Mouse (Mus musculus): Measurements from ENCODE around the gene Arhgap23. TPM values are rescaled to one million over a fixed set of nuclear protein-coding genes. Genes with fewer than 3 reads are reported as not detected.
A peak's percentile ranks its signal among the peaks of the same experiment; 100 is the strongest.

Arhgap23 gene
- polyA plus RNA-seq, 1 experiment from 2014 or later, result 8.4 TPM

DNA sequence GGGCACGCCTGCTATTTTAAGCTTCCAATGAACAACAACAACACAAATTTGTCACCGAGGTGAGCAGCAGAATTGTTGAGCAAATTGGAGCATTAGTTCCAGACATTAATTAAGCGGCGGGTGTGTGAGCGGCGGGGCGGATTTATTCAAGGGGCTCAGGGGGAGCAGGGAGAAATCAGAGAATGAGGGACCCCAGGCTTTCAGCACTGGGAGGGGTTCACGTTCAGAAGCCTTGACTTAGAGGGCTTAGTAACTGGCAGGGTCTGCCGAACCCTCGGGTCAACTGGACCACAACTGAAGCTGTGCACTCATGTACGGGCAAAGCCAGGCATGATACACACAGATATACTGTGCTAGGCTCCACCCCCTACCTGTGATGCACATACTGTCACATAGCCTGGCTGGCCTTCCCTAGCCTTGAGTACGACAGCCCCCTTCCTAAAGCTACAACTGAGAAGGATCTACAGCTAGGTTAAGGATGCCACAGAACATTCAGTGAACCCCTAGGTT is 122.3 kb downstream of the Arhgap23 start:
- Histone ChIP-seq H3K27ac (replicated peaks) (peak overlapping the region; percentile 44), H3K9ac (replicated peaks) (no peak overlapping the region; the same call in 1 of the 2 replicates), H3K9me3 (no peaks in the 10 kb centered on the region), H3K27me3 (peaks cover 41% of the 10 kb centered on the region), H3K4me1 (peaks cover 69% of the 10 kb centered on the region), H3K36me3 (peaks cover 10% of the 10 kb centered on the region), H3K4me3 (peak overlapping the region; percentile 25; the same call in 1 of the 2 replicates), H3K4me2 (replicated peaks) (peak overlapping the region; percentile 49)
- ATAC-seq (replicated peaks), result no peak
- WGBS, result 15% methylated on average over 12 of the region's 12 CpGs

DNA sequence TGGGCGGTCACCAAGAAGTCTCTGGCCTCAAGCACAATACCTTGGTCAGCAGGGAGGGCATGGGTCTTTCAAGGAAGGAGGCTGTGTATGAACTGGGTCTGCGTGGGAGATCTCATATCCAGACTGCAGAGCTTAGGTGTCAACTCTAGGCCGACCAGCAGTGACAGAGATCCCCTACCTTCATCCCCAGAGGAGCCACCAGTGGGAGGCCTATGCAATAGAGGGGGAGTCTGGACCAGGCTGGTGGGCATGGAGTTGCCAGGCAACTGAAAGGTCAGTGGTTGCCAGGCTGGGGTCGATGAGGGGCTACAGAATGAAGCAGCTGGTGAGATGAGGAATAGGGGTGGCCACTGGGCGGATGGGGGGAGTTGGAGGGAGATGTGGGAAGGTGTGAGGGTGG is 124.3 kb downstream of the Arhgap23 start:
- WGBS, result 69% methylated on average over 5 of the region's 5 CpGs
- H3K27me3 ChIP-seq, result peaks cover 23% of the 10 kb centered on the region
- H3K4me3 ChIP-seq, result no peak overlapping the region
- H3K27ac ChIP-seq (replicated peaks), result peak overlapping the region; percentile 16; the same call in 1 of the 2 replicates
- no peaks in the 10 kb centered on the region for H3K9me3 ChIP-seq
- peaks cover 79% of the 10 kb centered on the region for H3K4me1 ChIP-seq
- no peak for ATAC-seq (replicated peaks)
- H3K36me3 ChIP-seq, result peaks cover 5% of the 10 kb centered on the region
- H3K9ac ChIP-seq (replicated peaks), result no peak overlapping the region
- no peak overlapping the region for H3K4me2 ChIP-seq (replicated peaks)

DNA sequence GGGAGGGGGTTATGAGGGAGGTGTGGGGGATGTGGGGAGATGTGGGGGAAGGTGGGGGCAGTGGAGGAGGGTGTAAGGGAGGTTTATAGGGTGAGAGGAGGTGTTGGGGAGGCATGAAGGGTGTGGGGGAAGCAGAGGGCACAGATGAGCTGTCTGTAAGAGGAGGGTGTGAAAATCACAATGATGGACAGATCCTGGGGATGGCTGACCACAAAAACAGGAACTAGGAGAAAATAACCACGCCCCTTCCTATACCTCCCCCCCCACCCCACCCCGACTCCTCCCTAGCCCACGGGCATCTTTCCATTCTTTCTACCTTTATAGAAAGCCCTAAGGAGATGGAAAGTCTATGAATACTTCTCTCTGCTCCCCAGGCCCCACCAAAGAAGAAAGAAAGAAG is 124.8 kb downstream of the Arhgap23 start:
- Histone ChIP-seq H3K27ac (replicated peaks) (peak overlapping the region; percentile 44; the same call in 1 of the 2 replicates), H3K9ac (replicated peaks) (no peak overlapping the region), H3K4me1 (peaks cover 74% of the 10 kb centered on the region), H3K4me3 (no peak overlapping the region), H3K9me3 (no peaks in the 10 kb centered on the region), H3K36me3 (no peaks in the 10 kb centered on the region), H3K4me2 (replicated peaks) (no peak overlapping the region), H3K27me3 (peaks cover 17% of the 10 kb centered on the region)
- no peak for ATAC-seq (replicated peaks)
- 46% methylated on average over 3 of the region's 3 CpGs for WGBS

DNA sequence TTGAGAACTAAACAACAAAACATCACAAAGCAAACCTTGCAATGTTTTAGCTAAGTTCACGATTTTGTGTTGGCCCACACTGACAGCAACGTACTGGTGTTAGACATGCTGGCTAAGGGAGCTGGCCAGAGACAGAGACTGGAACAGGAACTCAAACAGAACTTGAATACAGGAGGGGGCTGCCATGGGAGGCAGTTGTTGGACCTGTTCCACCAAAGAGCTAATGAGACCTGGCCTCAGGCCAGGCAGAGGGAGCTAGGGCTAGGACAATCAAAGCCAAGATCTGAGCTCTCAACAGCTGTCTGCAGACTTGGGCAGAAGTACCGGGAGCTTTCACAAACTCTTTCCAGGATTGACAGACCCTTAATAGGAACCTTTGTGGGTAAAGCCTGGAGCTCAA is 125.3 kb downstream of the Arhgap23 start:
- 15% methylated on average over 3 of the region's 3 CpGs for WGBS
- H3K4me1 ChIP-seq, result peaks cover 70% of the 10 kb centered on the region
- H3K4me3 ChIP-seq, result no peak overlapping the region
- H3K27me3 ChIP-seq, result peaks cover 13% of the 10 kb centered on the region
- no peak overlapping the region for H3K4me2 ChIP-seq (replicated peaks)
- H3K36me3 ChIP-seq, result no peaks in the 10 kb centered on the region
- H3K27ac ChIP-seq (replicated peaks), result peak overlapping the region; percentile 44
- ATAC-seq (replicated peaks), result peak; percentile 12
- H3K9me3 ChIP-seq, result no peaks in the 10 kb centered on the region
- H3K9ac ChIP-seq (replicated peaks), result no peak overlapping the region

DNA sequence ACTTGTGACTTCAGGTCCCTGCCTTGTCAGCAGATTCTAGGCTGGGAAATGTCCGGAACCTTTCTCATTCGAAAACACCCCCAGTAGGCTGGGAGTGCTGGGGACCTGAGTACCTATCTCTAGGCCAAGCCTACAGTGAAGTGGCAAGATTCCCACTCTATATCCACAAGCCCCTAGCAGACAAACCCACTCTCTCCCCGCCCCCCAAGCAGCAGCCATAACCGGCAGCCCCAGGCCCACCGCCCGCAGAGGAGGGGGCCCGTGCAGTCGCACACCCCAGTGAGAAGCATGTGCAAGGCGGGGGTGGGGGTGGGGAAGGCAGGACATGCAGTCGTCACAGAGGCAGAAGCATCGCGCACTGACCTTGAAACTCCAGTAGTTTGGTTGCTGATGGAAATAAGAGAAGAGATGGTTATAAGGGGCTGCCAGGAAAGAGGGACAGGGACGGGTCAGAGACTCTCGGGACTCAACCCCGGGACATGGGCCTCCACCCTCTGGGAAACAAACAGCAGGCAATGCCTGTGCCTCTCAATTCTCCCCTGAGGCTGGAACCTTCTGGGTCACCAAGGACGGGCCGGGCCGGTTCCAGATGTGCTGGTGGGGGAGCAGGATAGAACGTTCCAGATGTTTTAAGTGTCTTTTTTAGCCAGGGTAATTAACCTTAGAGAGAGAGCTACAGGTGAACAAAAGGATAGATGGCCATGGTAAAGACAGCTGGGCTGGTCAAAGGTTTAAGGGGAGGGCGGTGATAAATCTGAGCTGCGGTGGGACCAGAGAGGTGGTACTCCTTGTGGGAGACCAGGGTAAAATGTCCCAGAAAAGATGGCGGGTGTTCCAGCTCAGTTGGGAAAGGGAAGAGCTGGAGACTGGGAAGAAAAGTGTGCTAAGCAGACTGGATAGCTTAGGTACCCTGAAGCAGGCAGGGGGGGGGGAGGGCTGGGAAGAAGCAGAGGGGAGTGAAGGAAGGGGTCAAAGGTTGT is 127.1 kb downstream of the Arhgap23 start:
- Histone ChIP-seq H3K4me2 (replicated peaks) (no peak overlapping the region), H3K9ac (replicated peaks) (no peak overlapping the region), H3K4me3 (no peak overlapping the region), H3K27ac (replicated peaks) (peak overlapping the region; percentile 50; the same call in 1 of the 2 replicates), H3K9me3 (no peaks in the 10 kb centered on the region), H3K27me3 (peaks cover 5% of the 10 kb centered on the region; the same call in 1 of the 2 replicates), H3K4me1 (peaks cover 71% of the 10 kb centered on the region), H3K36me3 (no peaks in the 10 kb centered on the region)
- WGBS, result 82% methylated on average over 22 of the region's 22 CpGs
- no peak for ATAC-seq (replicated peaks)

DNA sequence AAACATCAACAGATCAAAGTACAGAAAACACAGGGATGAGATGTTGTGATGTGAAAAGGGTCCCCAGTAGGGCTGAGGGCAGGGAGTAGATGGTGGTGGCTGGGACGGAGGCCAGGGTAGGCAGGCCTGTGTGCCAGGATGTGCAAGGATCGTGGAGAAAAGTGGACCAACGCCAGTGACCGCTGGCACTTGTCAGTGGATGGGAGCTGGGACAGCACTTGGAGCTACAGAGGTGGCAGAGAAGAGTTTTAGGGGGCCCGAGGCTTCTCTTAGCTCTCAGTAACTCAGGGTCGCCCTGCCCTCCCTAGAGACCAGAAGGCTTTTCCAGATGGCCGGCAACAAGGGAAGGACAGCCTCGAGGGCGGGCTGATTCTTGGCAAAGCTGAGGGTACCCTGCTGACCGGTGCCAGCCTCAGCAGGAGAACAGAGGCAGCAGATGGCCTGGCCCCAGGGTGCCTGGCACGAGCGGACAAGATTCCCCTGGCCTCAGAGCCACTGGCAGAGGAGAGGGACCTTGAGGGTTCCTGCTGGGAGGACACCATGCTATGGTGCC is 127.9 kb downstream of the Arhgap23 start:
- H3K9me3 ChIP-seq, result no peaks in the 10 kb centered on the region
- H3K27ac ChIP-seq (replicated peaks), result peak overlapping the region; percentile 50
- 43% methylated on average over 12 of the region's 12 CpGs for WGBS
- H3K9ac ChIP-seq (replicated peaks), result no peak overlapping the region
- no peaks in the 10 kb centered on the region for H3K27me3 ChIP-seq
- no peaks in the 10 kb centered on the region for H3K36me3 ChIP-seq
- ATAC-seq (replicated peaks), result peak; percentile 44
- peaks cover 69% of the 10 kb centered on the region for H3K4me1 ChIP-seq
- no peak overlapping the region for H3K4me3 ChIP-seq
- H3K4me2 ChIP-seq (replicated peaks), result peak overlapping the region; percentile 4; the same call in 1 of the 2 replicates

DNA sequence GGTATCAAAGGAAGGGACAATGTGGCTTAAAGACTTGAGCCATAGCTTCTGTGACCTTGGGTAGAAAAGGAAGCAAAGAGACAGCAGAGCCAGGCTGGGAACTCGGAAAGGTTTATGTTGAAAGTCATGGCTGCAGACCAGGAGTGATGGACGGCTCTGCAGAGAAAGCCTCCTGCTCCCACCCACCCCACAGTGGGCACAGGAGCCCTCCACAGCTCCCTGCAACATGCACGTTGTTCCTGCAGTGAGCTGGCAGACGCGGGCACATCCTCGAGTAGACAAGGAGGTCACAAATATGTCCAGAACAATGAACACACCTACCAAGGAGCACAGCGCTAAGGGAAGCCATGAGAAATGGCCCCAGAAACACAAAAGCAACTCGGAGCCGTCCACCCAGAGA is 128.6 kb downstream of the Arhgap23 start:
- Histone ChIP-seq H3K27me3 (no peaks in the 10 kb centered on the region), H3K4me1 (peaks cover 69% of the 10 kb centered on the region), H3K4me3 (no peak overlapping the region), H3K36me3 (no peaks in the 10 kb centered on the region), H3K9ac (replicated peaks) (no peak overlapping the region), H3K4me2 (replicated peaks) (no peak overlapping the region), H3K27ac (replicated peaks) (peak overlapping the region; percentile 50; the same call in 1 of the 2 replicates), H3K9me3 (no peaks in the 10 kb centered on the region)
- WGBS, result 80% methylated on average over 9 of the region's 9 CpGs
- no peak for ATAC-seq (replicated peaks)

DNA sequence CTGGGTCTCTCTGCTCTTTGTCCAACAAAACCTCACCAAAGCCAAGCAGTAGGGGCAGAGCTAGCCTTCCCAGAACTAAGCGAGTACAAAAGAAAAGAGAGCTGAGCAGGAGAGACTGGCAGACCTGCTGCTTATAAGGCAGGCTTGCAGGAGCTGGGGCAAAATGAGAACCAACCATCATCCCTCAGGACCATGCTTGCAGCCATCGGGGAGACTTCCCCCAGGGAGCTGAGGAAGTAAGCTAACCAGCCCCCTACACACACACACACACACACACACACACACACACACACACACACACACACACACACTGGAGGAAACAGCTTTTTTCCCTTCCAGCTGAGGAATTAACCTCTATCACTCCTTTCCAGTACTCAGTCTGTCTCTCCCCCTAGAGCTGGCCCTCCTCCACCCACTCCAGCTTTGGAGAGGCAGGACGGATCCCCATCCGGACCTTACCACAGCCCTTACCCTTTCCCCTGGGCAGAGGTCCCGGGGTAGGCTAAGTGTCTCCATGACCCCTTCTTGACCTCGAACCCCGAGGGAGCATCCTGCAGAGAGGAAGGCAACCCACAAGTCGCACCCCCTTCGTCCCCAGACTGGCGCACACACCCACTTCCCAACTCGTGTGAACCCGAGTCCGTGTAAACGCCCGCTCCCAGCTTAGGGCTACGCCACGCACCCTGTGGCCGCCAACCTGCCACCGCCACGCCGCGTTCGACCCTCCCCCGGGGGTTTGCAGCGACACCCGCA is 130.7 kb downstream of the Arhgap23 start:
- H3K27me3 ChIP-seq, result no peaks in the 10 kb centered on the region
- peak overlapping the region; percentile 51 for H3K4me3 ChIP-seq
- peak overlapping the region; percentile 53 for H3K9ac ChIP-seq (replicated peaks)
- H3K4me1 ChIP-seq, result peaks cover 52% of the 10 kb centered on the region
- no peak overlapping the region for H3K27ac ChIP-seq (replicated peaks)
- H3K36me3 ChIP-seq, result 0 out of 2 replicates have a peak, but pooled peaks cover 3% of the 10 kb centered on the region
- no peak for ATAC-seq (replicated peaks)
- H3K4me2 ChIP-seq (replicated peaks), result peak overlapping the region; percentile 97
- no peaks in the 10 kb centered on the region for H3K9me3 ChIP-seq
- WGBS, result 10% methylated on average over 26 of the region's 26 CpGs

DNA sequence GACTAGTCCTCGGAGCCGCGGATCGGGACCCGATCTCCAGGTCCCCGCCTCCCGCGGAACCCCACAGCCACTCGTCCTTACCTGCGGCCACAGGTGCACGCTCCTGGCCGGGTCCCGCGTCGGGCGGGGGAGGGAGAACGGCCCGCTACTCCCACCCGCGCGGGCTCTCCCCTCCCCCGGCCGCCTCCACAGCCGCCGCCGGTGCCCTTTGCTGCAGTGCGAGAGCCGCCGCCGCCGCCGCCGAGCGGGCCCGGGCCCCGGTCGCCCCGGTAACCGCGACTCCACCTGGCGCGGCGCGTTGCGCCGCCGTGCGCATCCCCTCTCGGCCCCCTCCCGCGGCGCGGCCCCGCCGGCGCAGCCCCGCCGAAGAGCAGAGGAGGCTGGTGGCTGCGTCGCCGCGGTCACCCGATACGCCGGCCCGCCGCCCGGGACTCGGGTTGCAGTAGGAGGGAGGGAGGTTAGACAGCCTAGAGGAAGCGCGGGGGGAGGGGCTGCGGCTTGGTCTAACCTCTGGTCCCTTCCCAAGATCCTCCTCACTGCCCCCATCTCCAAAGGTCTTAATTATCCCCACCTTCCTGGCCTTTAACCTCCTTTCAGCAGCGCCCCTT is 131.6 kb downstream of the Arhgap23 start:
- H3K4me3 ChIP-seq, result peak overlapping the region; percentile 51
- peak overlapping the region; percentile 53 for H3K9ac ChIP-seq (replicated peaks)
- no peaks in the 10 kb centered on the region for H3K9me3 ChIP-seq
- 2% methylated on average over 47 of the region's 73 CpGs for WGBS
- peaks cover 7% of the 10 kb centered on the region; the same call in 1 of the 2 replicates for H3K36me3 ChIP-seq
- peak overlapping the region; percentile 97 for H3K4me2 ChIP-seq (replicated peaks)
- peaks cover 53% of the 10 kb centered on the region for H3K4me1 ChIP-seq
- no peak overlapping the region for H3K27ac ChIP-seq (replicated peaks)
- H3K27me3 ChIP-seq, result no peaks in the 10 kb centered on the region
- peak; percentile 41; the same call in 1 of the 2 replicates for ATAC-seq (replicated peaks)

DNA sequence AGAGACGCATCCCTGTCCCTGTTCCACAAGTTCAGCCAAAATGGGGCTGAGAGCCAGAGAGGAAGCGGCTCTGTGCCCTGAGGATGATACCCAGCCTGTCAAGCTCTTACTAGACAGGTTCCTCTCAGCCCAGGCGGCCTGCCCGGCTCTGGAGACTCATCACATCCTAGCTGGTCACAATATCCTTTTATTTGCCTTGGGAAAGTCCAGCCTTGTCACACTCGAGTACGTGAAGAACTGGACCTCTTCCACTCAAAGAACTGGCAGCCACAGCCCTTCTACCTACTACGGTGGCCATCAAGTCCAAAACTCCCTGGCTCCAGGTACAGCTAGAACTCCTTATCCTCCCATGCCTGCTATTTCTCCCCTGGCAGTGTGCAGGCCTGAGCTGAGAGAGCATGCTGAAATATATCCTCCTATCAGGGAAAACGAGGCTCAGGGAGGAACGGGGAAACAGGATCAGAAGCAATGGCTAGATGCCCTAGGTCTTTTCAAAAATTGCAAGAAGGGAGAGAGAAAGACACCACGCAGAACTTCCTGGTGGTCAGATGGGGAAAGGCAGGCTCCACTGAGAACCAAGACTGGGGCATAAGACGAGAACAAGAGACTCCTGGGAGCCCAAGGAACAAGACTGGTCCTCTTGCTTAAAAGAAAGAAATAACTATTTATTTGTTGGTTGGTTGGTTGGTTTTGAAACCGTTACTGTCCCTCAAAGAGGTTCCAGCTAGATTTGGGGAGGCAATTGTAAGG is 132.8 kb downstream of the Arhgap23 start:
- Histone ChIP-seq H3K9me3 (no peaks in the 10 kb centered on the region), H3K36me3 (peaks cover 7% of the 10 kb centered on the region; the same call in 1 of the 2 replicates), H3K4me1 (peaks cover 53% of the 10 kb centered on the region), H3K27me3 (no peaks in the 10 kb centered on the region), H3K4me3 (no peak overlapping the region), H3K27ac (replicated peaks) (no peak overlapping the region), H3K4me2 (replicated peaks) (no peak overlapping the region), H3K9ac (replicated peaks) (no peak overlapping the region)
- no peak for ATAC-seq (replicated peaks)
- WGBS, result 70% methylated on average over 12 of the region's 12 CpGs

DNA sequence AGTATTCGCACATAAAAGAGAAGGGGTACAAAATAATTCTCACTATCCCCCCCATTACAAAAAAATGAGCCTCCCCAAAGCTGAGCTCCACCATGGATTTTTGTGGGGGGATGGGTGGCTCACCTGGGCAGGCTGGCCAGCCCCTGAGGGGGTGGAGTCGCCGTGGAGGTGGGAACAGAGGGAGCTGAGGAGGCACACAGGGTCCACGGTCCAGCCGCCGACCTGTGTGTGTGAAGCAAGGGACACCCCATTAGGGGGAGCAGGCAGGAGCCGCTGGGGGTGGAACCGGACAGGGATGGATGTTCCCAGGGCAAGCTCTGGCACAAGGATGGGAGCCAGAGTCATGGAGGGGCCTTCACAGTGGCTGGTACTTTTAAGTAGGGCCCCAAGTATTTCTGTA is 133.4 kb downstream of the Arhgap23 start:
- Histone ChIP-seq H3K9ac (replicated peaks) (no peak overlapping the region), H3K27ac (replicated peaks) (no peak overlapping the region), H3K9me3 (no peaks in the 10 kb centered on the region), H3K4me1 (peaks cover 51% of the 10 kb centered on the region), H3K27me3 (no peaks in the 10 kb centered on the region), H3K36me3 (peaks cover 7% of the 10 kb centered on the region; the same call in 1 of the 2 replicates), H3K4me2 (replicated peaks) (no peak overlapping the region), H3K4me3 (no peak overlapping the region)
- ATAC-seq (replicated peaks), result no peak
- 56% methylated on average over 8 of the region's 8 CpGs for WGBS

Data from forebrain, embryonic 15.5 days (tissue).